Mouse (Mus musculus): ENCODE results near the gene Eno2. TPM values are rescaled to one million over a fixed set of nuclear protein-coding genes. Genes with fewer than 3 reads are reported as not detected.
A peak's percentile ranks its signal among the peaks of the same experiment; 100 is the strongest.
"Not testable (repeated sequence)": the region's sequence is repeated elsewhere in the genome, so short reads cannot be mapped to it uniquely, and the experiment has no call there.

Eno2 gene
- polyA plus RNA-seq, 1 experiment from 2014 or later, result 5.4 TPM

GRCm38 (mm10) chr6:124810566-124811402 is 41.3 kb upstream of the Eno2 start:
- H3K27me3 ChIP-seq (ENCODE audit: insufficient read depth, poor library complexity, severe bottlenecking); DNase-seq (ENCODE audit: low spot score); H3K27ac ChIP-seq; H3K4me3 ChIP-seq; H3K9me3 ChIP-seq: not testable (repeated sequence)
- H3K4me1 ChIP-seq (replicated peaks), result peaks cover 79% of the 10 kb centered on the region
- whole genome bisulfite sequencing, result 90% methylated on average over 11 of the region's 11 CpGs
- peaks cover 38% of the 10 kb centered on the region for H3K36me3 ChIP-seq

DNA sequence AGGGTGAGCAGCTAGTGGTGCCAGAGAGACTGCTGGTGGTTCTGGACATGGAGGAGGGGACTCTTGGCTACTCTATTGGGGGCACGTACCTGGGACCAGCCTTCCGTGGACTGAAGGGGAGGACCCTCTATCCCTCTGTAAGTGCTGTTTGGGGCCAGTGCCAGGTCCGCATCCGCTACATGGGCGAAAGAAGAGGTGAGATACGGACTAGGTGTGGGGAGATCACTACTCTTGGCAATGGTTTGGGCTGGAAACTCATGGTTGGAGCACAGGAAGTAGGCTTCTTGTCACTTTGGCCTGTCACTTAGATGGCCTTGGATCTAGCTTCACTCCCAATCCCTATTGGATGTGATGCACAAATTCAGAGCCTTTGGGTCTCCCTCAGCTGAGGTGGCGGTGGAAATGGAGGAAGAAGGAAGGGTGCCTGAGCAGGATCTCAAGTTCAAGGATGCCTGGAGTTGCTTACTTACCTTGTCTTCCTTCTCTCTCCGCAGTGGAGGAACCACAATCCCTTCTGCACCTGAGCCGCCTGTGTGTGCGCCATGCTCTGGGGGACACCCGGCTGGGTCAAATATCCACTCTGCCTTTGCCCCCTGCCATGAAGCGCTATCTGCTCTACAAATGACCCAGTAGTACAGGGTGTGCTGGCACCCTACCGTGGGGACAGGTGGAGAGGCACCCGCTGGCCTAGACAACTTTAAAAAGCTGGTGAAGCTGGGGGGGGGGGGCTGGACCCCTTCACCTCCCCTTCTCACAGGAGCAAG is 40.5 kb upstream of the Eno2 start:
- peaks cover 80% of the 10 kb centered on the region for H3K4me1 ChIP-seq (replicated peaks)
- 41% methylated on average over 14 of the region's 14 CpGs for WGBS
- H3K27me3 ChIP-seq (ENCODE audit: insufficient read depth, poor library complexity, severe bottlenecking), result no peaks in the 10 kb centered on the region
- peaks cover 29% of the 10 kb centered on the region for H3K36me3 ChIP-seq
- H3K9me3 ChIP-seq, result no peaks in the 10 kb centered on the region
- peak overlapping the region; percentile 69 for H3K4me3 ChIP-seq
- peak overlapping the region; percentile 90 for H3K27ac ChIP-seq
- DNase-seq (ENCODE audit: low spot score), result no peak

- Histone ChIP-seq H3K9me3 (no peaks in the 10 kb centered on the region), H3K36me3 (peaks cover 29% of the 10 kb centered on the region), H3K4me3 (peak overlapping the region; percentile 69), H3K27me3 (ENCODE audit: insufficient read depth, poor library complexity, severe bottlenecking) (no peaks in the 10 kb centered on the region), H3K4me1 (replicated peaks) (peaks cover 73% of the 10 kb centered on the region), H3K27ac (peak overlapping the region; percentile 90)
- DNase-seq (ENCODE audit: low spot score), result peak; percentile 87
- WGBS, result under 1% methylated on average over 35 of the region's 35 CpGs
Observed at GRCm38 (mm10) chr6:124809052-124809774, 39.7 kb upstream of the Eno2 start.

DNA sequence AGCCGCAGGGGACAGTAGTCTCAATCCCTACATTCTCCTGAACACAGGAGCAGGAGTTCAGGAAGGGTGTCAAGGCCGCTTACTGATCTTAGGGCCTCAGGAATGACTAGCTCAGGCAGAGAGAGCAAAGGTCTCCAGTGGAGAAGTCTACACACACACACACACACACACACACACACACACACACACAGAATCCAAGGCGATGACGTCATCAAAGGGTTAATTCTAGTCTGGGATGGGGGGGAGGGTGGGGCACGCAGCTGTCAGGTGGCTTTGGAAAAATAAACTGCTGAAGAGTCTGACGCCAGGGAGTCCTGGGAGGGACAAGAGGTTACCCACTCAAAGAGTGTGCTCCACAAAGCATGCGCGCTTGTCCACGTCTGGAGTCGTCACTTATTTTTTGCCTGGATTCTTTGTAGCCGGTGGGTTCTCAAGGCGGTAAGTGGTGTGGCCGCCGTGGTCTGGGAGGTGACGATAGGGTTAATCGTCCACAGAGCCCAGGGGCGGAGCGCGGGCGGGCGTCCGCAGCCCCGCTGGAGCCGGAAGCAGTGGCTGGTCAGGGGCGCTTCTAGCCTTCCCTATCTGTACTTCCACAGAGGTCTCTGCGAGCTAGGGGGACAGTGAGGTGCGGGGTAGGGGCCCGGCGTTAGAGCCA is 39.0 kb upstream of the Eno2 start, which contains the start of gene Spsb2:
TSS of gene Spsb2 (plus strand) at position 304 of the 655 bp plus-strand sequence.
- Histone ChIP-seq H3K4me1 (replicated peaks) (peaks cover 69% of the 10 kb centered on the region), H3K4me3 (peak within 1 kb of the TSS; percentile 69), H3K9me3 (no peaks in the 10 kb centered on the region), H3K36me3 (peaks cover 29% of the 10 kb centered on the region), H3K27me3 (ENCODE audit: insufficient read depth, poor library complexity, severe bottlenecking) (no peaks in the 10 kb centered on the region), H3K27ac (peak within 1 kb of the TSS; percentile 90)
- peak; percentile 81 for DNase-seq (ENCODE audit: low spot score)
- 5% methylated on average over 29 of the region's 29 CpGs for WGBS

DNA sequence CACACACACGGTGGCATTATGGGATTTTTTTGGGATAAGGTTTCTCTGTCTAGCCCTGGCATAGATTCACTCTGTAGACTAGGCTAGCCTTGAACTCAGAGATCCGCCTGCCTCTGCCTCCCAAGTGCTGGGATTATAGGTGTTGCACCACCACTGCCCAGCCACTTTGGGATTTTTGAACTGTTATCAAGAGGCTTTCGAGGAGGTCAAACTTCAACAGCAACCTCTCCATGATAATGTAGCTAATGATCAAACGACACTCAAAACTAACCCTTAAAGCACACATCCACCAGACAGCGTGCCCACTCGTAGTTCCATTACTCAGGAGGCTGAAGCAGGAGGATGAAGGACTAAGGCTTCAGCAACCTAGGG is 38.5 kb upstream of the Eno2 start:
- WGBS, result 88% methylated on average over 6 of the region's 6 CpGs
- Histone ChIP-seq H3K4me1 (replicated peaks) (peaks cover 65% of the 10 kb centered on the region), H3K9me3 (no peaks in the 10 kb centered on the region), H3K27ac (peak overlapping the region; percentile 90), H3K36me3 (peaks cover 29% of the 10 kb centered on the region), H3K27me3 (ENCODE audit: insufficient read depth, poor library complexity, severe bottlenecking) (no peaks in the 10 kb centered on the region), H3K4me3 (peak overlapping the region; percentile 69)
- DNase-seq (ENCODE audit: low spot score), result no peak

- WGBS, result 90% methylated on average over 4 of the region's 4 CpGs
- Histone ChIP-seq H3K36me3 (peaks cover 24% of the 10 kb centered on the region), H3K27me3 (ENCODE audit: insufficient read depth, poor library complexity, severe bottlenecking) (no peaks in the 10 kb centered on the region), H3K4me1 (replicated peaks) (peaks cover 59% of the 10 kb centered on the region), H3K9me3 (no peaks in the 10 kb centered on the region), H3K27ac (no peak overlapping the region), H3K4me3 (no peak overlapping the region)
- no peak for DNase-seq (ENCODE audit: low spot score)
Observed at GRCm38 (mm10) chr6:124807366-124807765, 37.9 kb upstream of the Eno2 start.

GRCm38 (mm10) chr6:124806446-124807140 is 37.1 kb upstream of the Eno2 start:
- H3K27ac ChIP-seq, result peak overlapping the region; percentile 91
- H3K36me3 ChIP-seq, result peaks cover 16% of the 10 kb centered on the region
- no peak for DNase-seq (ENCODE audit: low spot score)
- no peaks in the 10 kb centered on the region for H3K9me3 ChIP-seq
- peaks cover 51% of the 10 kb centered on the region for H3K4me1 ChIP-seq (replicated peaks)
- 77% methylated on average over 7 of the region's 7 CpGs for WGBS
- no peaks in the 10 kb centered on the region for H3K27me3 ChIP-seq (ENCODE audit: insufficient read depth, poor library complexity, severe bottlenecking)
- H3K4me3 ChIP-seq, result peak overlapping the region; percentile 58

- H3K27ac ChIP-seq, result peak overlapping the region; percentile 91
- WGBS, result 3% methylated on average over 34 of the region's 34 CpGs
- H3K9me3 ChIP-seq, result no peaks in the 10 kb centered on the region
- peak; percentile 93 for DNase-seq (ENCODE audit: low spot score)
- H3K4me3 ChIP-seq, result peak overlapping the region; percentile 58
- no peaks in the 10 kb centered on the region for H3K27me3 ChIP-seq (ENCODE audit: insufficient read depth, poor library complexity, severe bottlenecking)
- H3K36me3 ChIP-seq, result peaks cover 7% of the 10 kb centered on the region
- peaks cover 48% of the 10 kb centered on the region for H3K4me1 ChIP-seq (replicated peaks)
Observed at GRCm38 (mm10) chr6:124805341-124806321, 36.2 kb upstream of the Eno2 start.

DNA sequence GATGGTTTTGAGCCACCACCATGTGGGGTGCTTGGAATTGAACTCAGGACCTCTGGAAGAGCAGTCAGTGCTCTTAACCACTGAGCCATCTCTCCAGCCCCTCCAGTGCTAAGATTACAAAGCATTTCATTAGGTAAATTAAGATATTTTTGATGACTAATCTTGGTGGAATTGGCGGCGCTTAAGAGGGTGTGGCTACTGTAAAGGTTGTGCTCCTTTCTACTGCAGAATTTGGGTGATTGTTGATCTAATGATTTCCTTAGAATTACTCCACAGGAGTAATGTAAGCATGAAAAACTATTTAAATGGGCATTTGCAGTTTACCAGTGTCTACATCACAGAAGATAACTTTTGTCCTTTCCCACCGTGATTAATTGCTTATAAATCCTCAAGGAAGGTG is 34.9 kb upstream of the Eno2 start:
- no peaks in the 10 kb centered on the region for H3K9me3 ChIP-seq
- no peaks in the 10 kb centered on the region for H3K36me3 ChIP-seq
- 93% methylated on average over 3 of the region's 3 CpGs for WGBS
- no peak overlapping the region for H3K4me3 ChIP-seq
- H3K27ac ChIP-seq, result no peak overlapping the region
- peaks cover 35% of the 10 kb centered on the region for H3K4me1 ChIP-seq (replicated peaks)
- DNase-seq (ENCODE audit: low spot score), result no peak
- H3K27me3 ChIP-seq (ENCODE audit: insufficient read depth, poor library complexity, severe bottlenecking), result no peaks in the 10 kb centered on the region

- not testable (repeated sequence) for H3K27ac ChIP-seq; H3K36me3 ChIP-seq; H3K27me3 ChIP-seq (ENCODE audit: insufficient read depth, poor library complexity, severe bottlenecking); H3K4me3 ChIP-seq; DNase-seq (ENCODE audit: low spot score); H3K9me3 ChIP-seq
- peaks cover 29% of the 10 kb centered on the region for H3K4me1 ChIP-seq (replicated peaks)
- WGBS, result 93% methylated on average over 4 of the region's 4 CpGs
Observed at GRCm38 (mm10) chr6:124803691-124804090, 34.2 kb upstream of the Eno2 start.

DNA sequence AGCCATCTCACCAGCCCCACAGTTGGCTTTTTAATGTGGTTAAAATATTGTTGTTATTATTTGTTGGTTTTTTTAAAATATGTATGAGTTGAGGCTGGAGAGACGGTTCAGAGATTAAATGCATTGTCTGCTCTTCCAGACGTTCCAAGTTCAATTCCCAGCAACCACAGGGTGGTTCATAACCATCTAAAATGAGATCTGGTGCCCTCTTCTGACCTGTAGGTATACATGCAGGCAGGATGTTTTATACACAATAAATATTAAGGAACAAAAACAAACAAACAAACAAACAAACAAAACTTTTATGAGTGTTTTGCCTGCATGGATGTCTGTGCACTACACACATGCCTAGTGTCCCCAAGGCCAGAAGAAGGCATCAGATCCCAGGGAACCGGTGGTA is 33.6 kb upstream of the Eno2 start:
- H3K27me3 ChIP-seq (ENCODE audit: insufficient read depth, poor library complexity, severe bottlenecking), result no peaks in the 10 kb centered on the region
- WGBS, result 74% methylated on average over 3 of the region's 3 CpGs
- H3K27ac ChIP-seq, result no peak overlapping the region
- no peaks in the 10 kb centered on the region for H3K9me3 ChIP-seq
- no peaks in the 10 kb centered on the region for H3K36me3 ChIP-seq
- no peak for DNase-seq (ENCODE audit: low spot score)
- H3K4me1 ChIP-seq (replicated peaks), result peaks cover 23% of the 10 kb centered on the region
- no peak overlapping the region for H3K4me3 ChIP-seq

Measured in hindbrain, embryonic 10.5 days (tissue).